Mouse (Mus musculus) central nervous system, embryonic 18 days (tissue): Measurements from ENCODE around the gene Ptgfr. TPM values are rescaled to one million over a fixed set of nuclear protein-coding genes. Genes with fewer than 3 reads are reported as not detected.

Experiments
- polyA plus RNA-seq: library from polyadenylated mRNA; depleted of rRNA; stranded (reverse); fragments of >200 nt; gene quantifications from 2 replicates; pipeline ENCODE4 v1.2.3, GENCODE M21; 2012; rRNA removed

Ptgfr gene
- 0.54 and 0.57 TPM in 2 replicates for polyA plus RNA-seq

DNA sequence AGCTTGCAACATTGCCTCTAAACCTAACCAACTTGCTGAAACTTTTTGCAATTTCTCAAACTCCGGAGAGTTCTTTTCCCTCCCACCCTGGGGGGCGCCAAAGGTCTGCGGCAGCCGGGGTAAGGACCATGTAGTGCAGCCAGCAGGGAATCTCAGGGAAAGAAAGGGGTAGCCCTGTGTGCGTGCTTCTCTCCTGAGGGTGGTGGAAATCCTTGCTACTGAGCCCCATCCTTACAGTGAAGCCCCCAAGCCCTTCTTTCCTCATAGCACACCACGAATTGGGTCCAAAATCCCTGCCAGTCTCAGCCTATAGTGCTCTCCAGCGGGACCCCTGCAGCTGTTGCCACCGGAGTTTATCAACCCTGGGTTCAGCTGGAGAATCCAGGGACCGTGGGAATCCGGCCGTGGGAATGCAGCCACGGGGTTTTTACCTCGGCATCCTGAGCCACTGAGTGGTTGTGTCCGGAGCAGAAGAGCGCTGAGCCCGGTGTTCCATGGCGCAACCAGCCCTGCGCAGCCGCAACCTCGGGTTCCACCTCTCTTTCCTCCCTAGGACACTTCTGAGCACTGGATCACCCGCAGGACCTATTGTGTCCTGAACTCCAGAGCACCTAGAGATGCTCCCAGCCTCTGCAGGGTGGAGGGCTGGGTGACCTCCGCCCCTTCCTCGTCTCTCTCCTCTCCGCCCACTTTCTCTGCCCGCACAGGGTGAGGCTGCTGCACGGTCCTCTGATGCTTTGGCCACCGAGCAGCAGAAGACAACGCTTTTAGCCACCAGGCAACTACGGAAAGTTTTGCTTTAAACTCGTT lies at the start of gene Ptgfr:
Gene Ptgfr, minus strand, starts transcription at position 760 of the 810 bp plus-strand sequence.

DNA sequence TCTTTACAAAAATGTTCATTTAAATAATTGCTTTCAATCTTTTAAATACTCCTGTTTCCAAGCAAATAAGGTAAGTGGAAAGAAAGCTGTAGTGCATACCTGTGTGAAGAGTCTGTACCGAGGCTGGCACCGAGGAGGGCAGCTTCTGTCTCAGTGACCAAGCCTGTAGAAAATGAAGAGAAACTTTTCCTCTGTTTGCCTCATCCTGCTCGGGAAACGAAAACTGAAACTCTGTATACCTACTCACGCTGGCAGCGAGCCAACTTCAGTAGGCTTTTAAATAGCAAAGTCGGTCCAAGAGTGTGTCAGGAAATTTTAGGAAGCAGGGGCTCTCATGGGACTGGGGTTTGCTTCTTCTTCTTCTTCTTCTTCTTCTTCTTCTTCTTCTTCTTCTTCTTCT lies 87.7 kb downstream of the Ptgfr start, which contains the start of gene Ifi44:
Gene Ifi44, minus strand, starts transcription at position 224 of the 400 bp plus-strand sequence.

Other genes starting within 250 kb of the Ptgfr start
- 1.3 and 2.2 TPM in 2 replicates for gene Ifi44, start 87.7 kb downstream of the Ptgfr start, polyA plus RNA-seq
- not detected in 2 replicates for gene Ifi44l, start 74.7 kb downstream of the Ptgfr start, polyA plus RNA-seq